Mouse (Mus musculus) frontal cortex, postnatal 14 days (tissue): ENCODE data around the gene Mtg1.

Source experiments
- DNase-seq, 2 experiments: peaks; one replicate each; pipeline ENCODE4 v3.0.0; 2022; ENCODE audit warnings: low spot score in 2 of 2

The Mtg1 gene

DNA sequence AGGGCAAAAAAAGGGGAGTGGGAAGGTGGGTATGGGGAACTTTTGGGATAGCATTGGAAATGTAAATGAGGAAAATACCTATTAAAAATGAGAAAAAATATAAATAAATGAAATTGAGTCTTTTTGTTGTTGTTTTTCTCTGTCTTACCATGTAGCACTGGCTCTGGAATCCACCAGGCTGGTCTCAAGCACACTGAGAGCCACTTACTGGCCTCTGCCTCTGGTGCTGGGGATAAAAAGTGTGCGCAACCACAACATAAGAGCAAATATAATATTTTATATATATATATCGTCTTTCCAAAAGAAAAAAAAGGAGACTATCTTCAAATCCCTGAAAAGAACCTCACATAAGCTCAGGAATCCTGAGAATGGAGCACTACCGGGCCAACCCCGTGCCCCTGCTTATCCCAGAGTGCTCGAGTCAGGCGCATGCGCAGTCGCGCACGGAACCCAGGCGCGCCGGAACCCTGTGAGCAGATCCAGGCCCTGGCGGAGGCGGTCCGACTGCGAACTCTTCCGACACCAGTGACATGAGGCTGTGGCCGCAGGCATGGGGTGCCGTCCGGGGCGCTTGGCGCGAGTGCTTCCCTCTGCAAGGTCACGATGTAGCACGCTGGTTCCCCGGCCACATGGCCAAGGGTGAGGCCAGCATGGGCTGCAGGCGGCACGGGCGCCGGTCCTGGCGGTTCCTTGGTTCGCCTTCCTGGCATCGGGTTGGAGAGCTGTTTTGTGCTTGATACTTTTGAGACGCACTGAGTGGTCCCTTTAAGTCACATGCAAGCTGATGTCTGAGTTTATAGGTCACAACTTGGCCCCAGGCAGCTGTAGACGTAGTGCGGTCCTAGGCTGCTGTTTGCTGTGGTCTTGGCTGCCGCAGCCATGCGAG, at the start of gene Mtg1:
Mtg1 (plus strand) TSS at position 430 of the 886 bp plus-strand sequence.
- peak; percentile 94 to 98 for DNase-seq

GRCm38 (mm10) chr7:140090601-140091000, 46.8 kb upstream of the Mtg1 start:
- DNase-seq = no peak

DNA sequence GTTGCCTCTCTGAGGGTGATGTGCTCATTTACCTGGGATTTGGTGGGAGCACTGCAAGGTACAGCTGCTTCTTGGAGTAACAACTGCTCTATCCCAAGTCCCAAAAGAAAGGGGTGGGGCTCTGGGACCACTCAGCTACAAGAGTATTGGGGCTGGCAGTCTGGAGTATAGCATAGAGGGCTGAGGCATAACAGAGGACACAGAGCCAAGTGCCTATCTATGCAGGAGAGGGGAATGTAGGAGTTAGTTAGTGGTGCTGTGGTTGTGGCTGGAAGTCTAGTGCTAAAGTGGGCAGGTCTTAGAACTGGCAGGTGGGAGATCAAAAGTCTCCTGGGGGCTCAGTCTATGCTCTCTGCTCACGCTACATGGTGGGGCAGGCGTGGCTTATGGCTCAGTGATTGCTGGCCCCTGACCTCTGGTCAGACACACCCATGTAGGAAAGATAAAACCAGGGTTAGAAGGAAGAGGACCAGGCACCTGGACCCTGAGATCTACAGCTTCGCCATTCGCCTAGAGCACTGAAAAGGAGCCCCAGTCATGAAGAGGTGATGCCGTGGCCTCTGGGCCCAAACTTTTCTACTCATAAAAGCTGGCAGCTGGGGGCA, 44.3 kb upstream of the Mtg1 start, which contains the start of gene Prap1:
Prap1 (plus strand) TSS at position 472 of the 605 bp plus-strand sequence.
- DNase-seq = no peak

DNA sequence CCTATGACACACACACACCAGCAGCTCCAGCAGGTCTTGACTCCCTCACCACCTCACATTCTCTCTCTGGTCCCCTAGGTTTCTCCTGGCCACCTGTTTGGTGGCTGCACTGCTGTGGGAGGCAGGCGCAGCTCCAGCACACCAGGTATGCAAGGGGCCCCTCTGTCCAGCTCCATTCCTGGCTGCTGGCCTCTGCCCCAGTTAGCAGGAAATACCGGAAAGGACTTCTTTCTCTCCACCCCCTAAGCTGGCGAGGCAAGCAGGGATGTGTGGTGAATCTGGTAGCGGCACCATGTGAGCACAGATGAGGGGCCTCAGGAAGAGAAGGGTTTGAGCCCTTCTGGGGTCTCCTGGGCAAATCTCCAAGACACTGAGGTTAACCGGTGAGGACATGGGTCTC, 42.4 kb upstream of the Mtg1 start:
- no peak for DNase-seq

DNA sequence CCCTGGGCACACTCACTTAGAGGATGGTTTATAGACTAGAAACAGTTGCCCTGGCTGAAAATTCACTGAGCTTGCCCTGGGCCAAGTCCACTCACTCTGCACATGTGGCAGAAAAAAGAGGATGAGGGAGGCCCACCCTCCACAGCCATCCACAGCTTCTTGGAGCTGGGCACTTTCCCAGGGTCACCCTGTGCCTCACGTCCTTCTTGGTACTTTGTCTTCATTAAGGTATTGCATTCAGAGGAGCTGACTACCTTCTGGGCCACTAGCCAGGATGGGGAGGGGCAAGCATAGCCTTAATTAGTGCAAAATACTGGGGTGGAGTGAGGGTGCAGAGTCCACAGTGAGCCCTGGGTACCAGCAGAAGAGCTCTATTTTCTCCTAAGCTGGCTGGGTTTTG, 41.8 kb upstream of the Mtg1 start:
- no peak for DNase-seq

DNA sequence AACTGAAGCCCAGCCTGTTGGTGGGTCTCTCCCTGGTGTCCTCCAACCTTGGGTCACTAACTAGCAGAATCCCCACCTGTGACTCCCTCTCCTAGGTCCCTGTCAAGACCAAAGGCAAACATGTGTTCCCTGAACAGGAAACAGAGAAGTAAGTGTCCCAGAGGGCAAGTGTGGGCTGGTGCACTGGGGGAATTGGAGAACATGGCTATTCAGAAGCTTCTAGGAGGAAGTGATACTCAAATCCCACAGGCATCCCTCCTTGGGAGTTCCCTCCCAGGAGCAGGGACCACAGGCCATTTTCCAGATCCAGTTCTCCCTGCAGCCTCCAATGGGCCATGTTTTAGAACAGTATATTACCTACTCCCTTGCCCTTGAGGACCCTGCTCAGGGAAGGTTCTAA, 41.3 kb upstream of the Mtg1 start:
- no peak for DNase-seq

- no peak for DNase-seq
These were observed 38.9 kb upstream of the Mtg1 start for GRCm38 (mm10) chr7:140098466-140098865.

DNA sequence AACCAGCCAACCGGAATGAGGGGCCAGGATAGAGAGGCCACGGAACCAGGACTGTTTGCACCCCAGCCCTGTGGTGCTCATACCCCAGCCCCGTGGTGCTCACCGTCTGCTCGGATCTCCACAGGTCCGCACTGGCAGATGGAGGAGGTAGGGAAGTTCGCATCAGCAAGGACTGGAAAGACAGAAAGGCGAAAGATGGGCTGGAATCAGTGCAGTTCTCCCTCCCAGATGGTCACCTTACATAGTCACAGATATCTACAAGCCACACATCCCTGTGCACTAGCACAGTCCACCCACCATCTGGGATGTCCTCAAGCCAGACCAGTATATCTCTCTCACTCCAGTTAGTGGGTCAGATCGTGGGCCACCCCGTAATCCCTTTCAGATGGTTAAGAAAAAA, 35.9 kb upstream of the Mtg1 start:
- no peak for DNase-seq

DNA sequence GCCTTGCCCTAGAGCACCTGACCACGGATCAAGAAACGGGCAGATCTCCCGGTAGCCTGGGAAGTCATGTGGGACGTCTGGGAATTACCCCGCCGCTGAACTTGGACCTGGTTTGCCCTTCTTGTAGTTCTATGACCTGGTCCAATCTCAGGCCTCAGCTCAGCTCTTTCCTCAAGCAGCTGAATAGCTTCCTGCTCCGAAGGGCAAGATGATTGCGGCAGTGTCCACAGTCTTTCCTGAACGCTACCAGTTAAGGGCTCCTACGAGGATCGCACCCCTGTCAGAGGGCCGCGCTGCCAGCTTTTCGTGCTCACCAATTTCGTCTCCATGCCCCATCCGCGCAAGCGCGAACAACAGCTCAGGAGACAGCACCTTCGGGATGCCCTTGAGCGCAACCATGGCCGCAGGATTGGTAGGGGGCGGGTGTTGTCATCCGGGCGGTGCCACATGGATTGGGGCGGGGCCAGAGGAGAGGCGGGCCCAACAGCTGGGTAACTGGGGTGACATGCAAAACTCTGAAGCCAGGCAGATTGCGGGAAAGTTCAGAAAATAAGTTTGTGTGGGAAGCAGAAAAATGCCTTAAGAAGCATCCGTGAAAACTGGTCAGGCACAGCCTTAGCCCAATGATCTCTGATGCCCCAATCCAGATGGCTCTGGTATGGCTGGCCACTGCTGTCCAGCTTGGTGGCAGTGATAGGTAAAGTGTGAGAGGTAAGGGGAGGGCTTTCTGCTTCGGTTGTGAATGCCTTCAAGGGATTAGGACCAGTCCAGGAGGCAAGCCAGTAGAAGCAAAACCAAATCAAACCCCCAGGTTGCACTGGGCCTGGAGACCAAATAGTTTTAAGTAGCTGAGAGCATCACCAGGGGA, 35.1 kb upstream of the Mtg1 start, which contains the start of gene Fuom:
Fuom (minus strand) TSS at position 449 of the 868 bp plus-strand sequence.
- DNase-seq = peak; percentile 77

GRCm38 (mm10) chr7:140104009-140104408, 33.4 kb upstream of the Mtg1 start:
- no peak for DNase-seq

- DNase-seq = no peak
These were observed 25.4 kb upstream of the Mtg1 start for GRCm38 (mm10) chr7:140111943-140112342.

GRCm38 (mm10) chr7:140115583-140116328, 21.6 kb upstream of the Mtg1 start, which contains the start of gene Paox:
Gene Paox, plus strand, starts transcription at chr7:140115799.
- DNase-seq = peak in 1 of 2 experiments; percentile 39

DNA sequence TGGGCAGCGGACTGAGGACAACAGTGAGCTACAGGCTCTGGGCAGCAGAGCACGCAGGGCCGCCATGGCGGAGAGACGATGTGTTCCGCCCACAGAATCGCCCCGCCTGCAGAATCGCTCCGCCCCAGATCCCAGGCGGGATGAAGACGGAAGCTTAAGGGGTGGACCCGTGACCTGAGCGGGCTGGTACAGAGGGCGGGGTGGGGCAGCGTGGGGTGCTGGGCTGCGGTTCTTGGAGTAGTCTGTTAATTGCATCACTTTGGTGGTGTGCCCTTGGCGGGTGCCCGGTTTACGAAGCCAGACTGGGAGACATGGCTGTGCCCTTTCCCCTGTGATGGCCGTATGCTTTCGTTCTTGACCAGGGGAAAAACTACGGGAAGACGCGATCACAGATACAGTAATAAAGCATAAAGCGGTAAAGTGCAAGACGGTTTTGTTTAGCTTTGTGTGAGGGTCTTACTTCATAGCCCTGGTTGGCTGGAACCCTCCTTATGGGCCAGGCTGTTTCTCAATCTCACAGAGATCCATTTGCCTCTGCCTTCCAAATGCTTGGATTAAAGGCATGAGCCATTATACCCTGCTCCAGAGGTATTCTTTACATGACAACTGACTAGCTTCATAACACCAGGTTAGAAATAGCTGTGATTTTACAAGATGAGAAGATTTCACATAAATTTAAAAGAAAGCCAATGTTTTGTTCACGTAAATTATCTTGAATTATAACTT, 20.9 kb upstream of the Mtg1 start, which contains the start of gene Echs1:
Echs1 (minus strand) TSS at position 148 of the 726 bp plus-strand sequence.
- DNase-seq = peak; percentile 76 to 79

GRCm38 (mm10) chr7:140120484-140120883, 16.9 kb upstream of the Mtg1 start:
- DNase-seq = no peak

- no peak for DNase-seq
These were observed 15.9 kb upstream of the Mtg1 start for GRCm38 (mm10) chr7:140121338-140121910.

- no peak for DNase-seq
These were observed 14.6 kb upstream of the Mtg1 start for GRCm38 (mm10) chr7:140122765-140123164.

- no peak for DNase-seq
These were observed 13.0 kb upstream of the Mtg1 start for GRCm38 (mm10) chr7:140124382-140124781.

- DNase-seq = peak; percentile 80 to 82
These were observed 11.9 kb upstream of the Mtg1 start for GRCm38 (mm10) chr7:140125278-140126021.

DNA sequence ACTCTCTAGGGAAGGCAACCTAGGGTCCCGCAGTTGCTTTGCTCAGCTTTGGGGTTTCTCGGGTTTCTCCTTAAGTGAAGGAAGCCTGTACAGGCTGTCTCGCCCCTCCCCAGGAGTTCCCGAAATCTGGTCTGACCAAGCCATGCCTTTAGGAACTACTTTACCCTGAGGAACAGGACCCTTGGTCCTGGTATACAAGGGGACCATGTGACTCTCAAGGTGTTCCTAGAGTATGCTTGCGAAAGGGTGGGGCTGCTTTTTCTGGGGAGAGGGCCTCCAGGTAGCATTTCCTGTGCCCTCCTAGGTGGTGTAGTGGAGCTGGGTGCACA, 11.4 kb upstream of the Mtg1 start:
- DNase-seq = no peak
